Mouse (Mus musculus) left cerebral cortex, adult 9 months (tissue): ENCODE data around the gene Psen2.

Source experiments
- DNase-seq, 2 experiments: peaks; one replicate each; pipeline ENCODE4 v3.0.0; 2022; ENCODE audit warnings: low spot score in 2 of 2

Gene Psen2

DNA sequence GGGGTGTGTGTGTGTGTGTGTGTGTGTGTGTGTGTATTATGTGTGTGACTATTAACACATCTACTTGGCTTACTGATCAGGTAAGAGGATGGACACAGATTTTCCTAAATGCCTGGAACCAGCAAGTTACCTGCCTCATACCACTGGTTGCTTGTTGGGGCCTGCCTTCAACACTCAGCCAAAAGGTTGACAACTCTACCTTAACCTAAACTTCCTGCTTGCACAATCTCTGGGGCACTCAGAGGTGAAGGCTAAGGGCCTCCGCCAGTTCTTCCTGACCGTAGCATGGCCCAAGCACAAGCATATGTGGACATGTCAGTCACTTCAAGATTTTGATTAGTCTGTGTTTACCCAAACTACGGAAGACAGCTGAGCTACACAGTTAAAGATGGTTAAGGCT, 65.3 kb downstream of the Psen2 start:
- no peak for DNase-seq

DNA sequence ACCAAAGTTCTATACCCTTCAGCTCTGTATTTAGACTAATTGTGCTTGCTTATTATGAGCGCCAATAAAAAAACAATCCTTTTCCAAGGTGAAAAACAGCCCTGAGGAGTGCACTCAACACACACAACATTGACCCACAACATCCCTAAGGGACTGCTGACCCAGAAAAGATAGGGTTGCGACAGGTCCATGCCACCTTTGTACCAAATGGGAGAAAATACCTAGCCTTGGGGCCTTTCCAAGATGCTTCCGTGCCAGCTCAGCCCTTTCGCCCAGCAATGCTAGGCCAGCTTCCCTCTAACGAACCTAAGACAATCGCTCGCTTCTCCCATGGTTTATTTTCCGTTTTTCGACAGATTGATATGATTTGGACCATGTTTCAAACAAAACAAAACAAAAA, 66.7 kb downstream of the Psen2 start:
- no peak for DNase-seq

DNA sequence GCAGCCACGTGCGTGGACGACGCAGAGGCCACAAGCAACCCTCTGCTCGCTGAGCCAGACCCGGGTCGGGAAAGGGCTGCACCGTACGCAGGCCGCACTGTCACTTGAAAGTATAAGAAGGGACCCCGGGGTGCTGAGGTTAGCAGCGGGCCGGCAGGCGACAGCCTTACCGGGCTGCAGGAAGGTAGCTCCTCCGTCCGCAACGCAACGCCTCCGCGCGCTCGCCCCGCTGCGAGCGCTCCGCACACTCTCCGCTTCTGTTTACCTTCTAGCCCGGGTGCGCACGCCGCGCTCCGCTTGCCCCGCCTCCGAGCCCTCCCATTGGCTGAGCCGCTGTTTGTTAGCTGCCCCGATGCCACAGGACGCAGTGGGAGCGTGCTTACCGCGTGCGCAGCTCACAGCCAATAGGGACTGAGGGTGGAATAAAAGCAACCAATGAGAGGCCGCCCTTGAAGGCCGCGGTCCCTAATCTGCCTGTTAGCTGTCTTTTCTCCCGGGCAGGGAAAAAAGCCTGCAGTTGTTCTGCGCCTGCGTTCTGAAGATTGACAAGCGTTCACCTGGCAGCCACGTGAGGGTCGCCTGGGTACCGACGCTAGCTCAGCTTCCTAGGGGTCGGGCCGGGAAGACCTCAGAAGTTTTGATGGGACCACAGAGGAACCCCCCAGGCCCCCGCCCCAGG, 67.4 kb downstream of the Psen2 start:
- DNase-seq = peak; percentile 97 to 99

- DNase-seq = peak in 1 of 2 experiments; percentile 40
Measured at GRCm38 (mm10) chr1:180194781-180195471, 68.3 kb downstream of the Psen2 start.

GRCm38 (mm10) chr1:180194048-180194447, 69.2 kb downstream of the Psen2 start:
- DNase-seq = no peak

DNA sequence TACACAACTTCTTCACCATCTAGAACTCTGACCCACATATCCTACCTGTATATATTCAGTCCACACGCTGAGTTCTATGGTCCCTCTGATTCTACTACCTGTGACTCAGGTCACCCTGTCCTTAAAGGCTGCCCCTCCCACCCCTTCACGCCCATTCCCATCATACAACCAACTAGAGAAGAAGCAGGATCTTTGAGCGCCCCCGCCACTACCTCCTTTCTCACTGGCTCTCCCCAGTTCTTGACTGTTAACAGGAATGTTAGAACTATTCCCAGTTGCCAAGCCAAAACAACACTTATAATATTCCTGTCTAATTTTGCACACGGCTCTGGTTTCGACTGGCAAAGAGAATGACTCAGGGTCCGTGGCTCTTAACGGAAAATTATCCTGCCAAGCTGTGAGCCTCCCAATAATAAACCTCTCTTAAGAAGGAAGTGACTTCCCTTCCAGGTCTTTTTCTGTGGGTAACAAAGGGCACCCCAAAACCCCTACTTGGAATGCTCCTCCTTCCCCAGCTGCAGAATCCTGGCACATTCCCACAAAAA, 69.8 kb downstream of the Psen2 start:
- no peak for DNase-seq

- DNase-seq = no peak
Measured at GRCm38 (mm10) chr1:180192866-180193265, 70.4 kb downstream of the Psen2 start.

- DNase-seq = no peak
Measured at GRCm38 (mm10) chr1:180191651-180192220, 71.5 kb downstream of the Psen2 start.

GRCm38 (mm10) chr1:180191112-180191511, 72.1 kb downstream of the Psen2 start:
- DNase-seq = no peak

DNA sequence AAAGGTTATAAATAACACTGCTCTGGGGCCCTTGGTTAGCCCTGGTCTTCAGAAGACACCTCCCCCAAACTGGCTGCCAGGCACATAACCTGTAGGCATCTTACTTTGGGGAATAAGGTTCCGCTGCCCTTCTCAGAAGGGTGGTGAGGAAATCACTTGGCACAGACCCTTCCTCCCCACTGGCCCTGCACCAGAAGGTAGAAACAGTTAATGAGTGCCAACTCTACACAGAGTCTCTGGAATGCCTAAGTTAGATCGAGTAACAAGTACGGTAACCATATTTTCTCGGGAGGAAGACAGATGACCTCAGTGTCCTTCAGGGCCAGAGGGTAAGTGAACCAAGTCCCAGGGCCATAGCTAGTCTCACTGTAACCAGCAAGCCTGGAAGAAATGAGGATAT, 74.3 kb downstream of the Psen2 start:
- no peak for DNase-seq

DNA sequence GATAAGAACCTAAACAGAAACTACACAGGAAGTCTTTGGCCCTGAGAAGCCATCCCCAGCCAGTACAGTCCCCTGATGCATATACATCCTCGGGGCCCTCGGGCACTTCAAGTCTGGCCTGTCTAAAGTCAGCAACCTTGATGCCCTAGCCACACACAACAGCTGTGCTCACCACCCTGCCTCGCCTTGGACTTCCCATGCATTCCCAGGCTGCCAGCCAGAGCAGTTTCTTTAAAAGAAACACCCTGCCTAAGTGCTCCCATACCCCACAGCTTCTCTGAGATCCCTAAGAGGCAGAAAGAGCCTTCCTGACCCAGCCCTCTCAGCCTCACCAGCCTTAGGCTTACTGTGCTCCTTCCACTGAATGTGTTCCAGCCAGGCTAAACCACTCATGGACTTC, 76.9 kb downstream of the Psen2 start:
- DNase-seq = no peak

DNA sequence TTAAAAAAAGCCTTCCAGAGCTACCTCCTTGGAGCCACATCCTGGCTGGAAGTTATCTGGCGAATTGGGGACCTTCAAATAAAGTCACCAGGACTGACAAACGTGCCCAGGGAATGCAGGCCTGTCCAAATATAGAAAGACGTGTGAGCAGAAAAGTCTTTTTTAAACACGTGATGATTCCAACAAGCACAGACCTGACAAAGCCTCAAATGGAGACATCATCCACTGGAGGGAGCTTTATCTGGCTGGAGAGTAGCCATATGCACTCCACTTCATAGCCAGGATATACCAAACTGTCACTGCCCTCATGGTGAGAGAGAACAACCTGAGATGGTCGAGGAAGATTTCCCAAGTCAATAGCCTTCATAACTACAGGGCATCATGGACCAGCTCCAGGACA, 77.4 kb downstream of the Psen2 start:
- DNase-seq = no peak

- DNase-seq = no peak
Measured at GRCm38 (mm10) chr1:180184768-180185167, 78.5 kb downstream of the Psen2 start.

GRCm38 (mm10) chr1:180183525-180184159, 79.6 kb downstream of the Psen2 start:
- no peak for DNase-seq

GRCm38 (mm10) chr1:180182731-180183130, 80.5 kb downstream of the Psen2 start:
- no peak for DNase-seq

DNA sequence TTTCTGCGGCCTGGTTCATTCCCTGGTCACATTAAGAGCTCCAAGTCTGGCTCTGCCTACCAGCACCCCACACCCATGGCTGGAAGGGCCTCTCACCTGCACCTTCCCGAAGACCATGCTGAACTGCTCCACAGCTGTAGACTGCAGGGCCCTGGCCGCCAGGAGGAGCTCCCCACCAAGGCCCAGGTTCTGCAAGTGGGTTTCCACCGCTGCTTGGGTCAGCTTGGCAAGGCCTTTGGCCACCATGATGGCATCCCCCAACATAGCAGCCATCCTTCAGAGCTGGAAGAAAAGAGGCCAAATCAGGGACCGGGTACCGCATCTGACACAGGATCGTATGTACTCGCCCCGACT, 81.3 kb downstream of the Psen2 start:
- no peak for DNase-seq

GRCm38 (mm10) chr1:180181304-180181965, 81.8 kb downstream of the Psen2 start:
- no peak for DNase-seq

DNA sequence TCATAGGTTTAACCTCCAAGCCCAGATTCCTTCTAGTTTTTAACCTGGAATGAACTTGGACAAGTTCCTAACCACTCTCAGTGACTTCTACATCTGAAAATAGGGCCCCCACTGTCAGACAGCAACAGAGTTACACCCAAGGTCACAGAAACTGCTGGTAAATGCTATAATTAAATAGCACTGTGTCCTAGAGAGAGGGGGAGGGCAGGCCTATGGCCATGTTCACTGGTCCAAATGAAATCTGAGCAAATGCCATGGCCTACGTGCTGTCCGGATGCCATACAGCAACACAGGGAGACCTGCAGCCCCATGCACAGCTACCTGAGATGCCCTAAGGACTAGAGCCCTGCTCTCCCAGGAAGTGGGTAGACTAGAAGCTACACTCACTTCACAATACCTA, 83.4 kb downstream of the Psen2 start:
- DNase-seq = no peak

GRCm38 (mm10) chr1:180179100-180179499, 84.1 kb downstream of the Psen2 start:
- DNase-seq = no peak

- DNase-seq = no peak
Measured at GRCm38 (mm10) chr1:180178340-180178739, 84.9 kb downstream of the Psen2 start.
